Mouse (Mus musculus) embryo, embryonic 10.5 days (tissue): Measurements from ENCODE around the gene Prkca.

Source experiments
- DNase-seq: peaks from one replicate; pipeline ENCODE4 v3.0.0-alpha.2; 2015; ENCODE audit warnings: low spot score

Gene Prkca

GRCm38 (mm10) chr11:108158046-108158445 is 185.7 kb downstream of the Prkca start:
- DNase-seq = no peak

DNA sequence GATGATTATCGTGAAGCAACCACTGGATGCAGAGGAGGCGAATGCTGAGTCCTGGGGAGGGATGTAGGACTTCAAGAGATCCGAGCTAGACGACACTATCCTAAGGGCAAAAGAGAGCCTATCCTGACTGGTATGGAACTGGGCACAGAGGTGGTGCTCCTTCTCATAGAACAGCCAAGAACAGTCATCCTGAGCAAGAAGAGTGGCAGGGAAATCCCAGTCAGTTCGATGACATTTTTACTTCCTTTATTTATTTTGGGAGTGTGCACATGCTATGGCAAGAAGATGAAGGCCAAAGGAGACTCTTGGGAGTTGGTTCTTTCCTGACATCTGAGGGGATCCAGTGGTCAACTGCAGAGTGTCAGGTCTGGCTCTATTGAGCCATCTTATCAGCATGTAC is 186.7 kb downstream of the Prkca start:
- DNase-seq = no peak

DNA sequence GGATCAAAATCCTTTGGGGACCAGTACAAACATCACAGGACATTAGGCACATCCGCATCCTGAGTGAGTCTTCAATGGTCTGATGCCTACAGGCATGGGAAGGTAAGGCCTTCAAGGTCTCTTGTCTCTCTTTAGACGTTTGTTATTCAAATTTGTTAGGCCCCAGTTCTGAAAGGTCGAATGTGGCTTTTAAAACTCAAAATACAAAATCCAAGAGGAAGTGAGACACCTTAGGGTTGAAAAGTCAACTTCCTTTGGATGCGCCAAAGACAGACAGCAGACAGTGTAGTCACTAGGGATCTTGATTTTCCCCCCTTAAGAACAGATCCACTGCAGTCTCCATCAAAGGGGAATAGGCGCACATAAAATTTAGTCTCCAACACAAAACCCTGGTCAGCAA is 187.6 kb downstream of the Prkca start:
- no peak for DNase-seq

DNA sequence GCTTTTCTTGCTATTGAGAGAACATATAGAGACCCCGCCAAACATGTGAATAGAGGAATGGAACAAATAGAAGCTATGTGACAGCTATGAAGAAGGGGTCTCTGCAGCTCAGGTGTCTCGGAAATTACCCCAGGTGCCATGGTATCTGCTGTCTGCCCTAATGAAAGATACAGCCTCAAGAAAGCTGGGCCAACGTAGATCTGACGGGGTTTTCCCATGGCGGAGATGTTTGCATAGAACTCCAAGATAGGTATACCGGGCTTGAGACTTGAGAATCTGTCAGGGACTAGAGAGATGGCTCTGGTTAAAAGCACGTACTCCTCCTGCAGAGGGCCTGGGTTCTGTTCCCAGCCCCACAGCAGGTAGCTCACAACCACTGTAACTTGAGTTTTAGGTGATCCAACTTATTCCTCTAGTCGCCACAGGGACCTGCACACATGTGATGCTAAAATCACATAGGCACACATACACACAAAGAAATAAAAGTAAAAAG is 188.6 kb downstream of the Prkca start:
- DNase-seq = no peak

- DNase-seq = no peak
Observed at GRCm38 (mm10) chr11:108153997-108154841, 189.5 kb downstream of the Prkca start.

DNA sequence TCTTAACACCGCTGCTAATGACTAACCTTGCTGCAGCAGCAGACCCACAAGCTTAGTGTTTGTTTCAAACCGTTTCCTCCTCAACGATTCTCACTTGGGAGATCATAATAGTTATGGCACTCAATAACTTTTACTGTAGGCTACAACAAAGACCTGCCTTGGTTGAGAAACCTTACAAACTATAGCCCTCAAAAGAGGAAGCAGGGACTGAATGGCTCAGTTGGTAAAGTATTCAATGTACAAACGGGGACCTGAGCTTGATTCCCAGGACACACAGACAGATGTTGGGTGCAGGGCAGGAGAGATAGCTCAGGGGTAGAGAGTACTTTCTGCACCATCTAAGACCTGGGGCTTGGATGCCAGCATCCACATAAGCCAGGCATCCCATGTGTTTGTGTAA is 191.1 kb downstream of the Prkca start:
- DNase-seq = no peak

GRCm38 (mm10) chr11:108150410-108150809 is 193.3 kb downstream of the Prkca start:
- DNase-seq = peak; percentile 46

DNA sequence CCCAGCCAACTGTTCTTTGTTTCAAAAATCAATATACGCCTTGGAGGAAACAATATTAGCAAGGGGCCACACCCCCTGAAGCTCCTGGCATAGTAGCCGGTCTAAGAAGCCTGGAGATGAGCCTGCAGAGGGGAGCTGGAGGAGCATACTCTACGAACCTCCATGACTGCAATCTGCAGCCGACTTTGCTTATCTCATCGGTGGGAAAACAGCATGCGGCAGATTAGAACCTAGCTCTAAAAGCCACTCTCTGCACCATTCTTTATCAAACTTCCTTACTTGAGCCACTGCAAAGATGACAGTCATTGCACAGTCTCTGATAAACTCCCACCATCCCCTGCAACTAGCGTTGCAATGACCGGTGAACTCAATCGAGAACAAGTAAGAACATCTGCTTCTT is 194.5 kb downstream of the Prkca start:
- no peak for DNase-seq

DNA sequence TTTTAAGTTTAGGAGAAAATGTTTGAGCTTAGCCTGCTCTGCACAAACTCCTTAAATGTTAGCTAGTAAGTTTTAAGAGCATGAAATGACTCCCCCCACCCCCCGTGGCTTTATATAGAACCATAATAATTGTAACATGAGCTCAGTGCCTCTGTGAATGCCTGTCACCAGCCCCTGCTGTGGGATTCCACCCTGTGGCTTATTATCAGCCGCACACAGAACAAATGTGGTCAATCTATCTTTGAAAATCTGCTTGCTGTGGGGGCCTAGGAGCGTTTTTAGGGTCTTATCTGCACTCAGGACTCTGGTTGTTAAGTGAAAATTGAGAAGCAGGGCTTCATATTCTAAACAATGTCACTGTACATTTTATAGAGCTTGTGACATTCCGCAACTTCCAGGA is 195.2 kb downstream of the Prkca start:
- DNase-seq = peak; percentile 45

- no peak for DNase-seq
Observed at GRCm38 (mm10) chr11:108145752-108146496, 197.8 kb downstream of the Prkca start.

GRCm38 (mm10) chr11:108145128-108145527 is 198.6 kb downstream of the Prkca start:
- no peak for DNase-seq

GRCm38 (mm10) chr11:108143739-108144138 is 200.0 kb downstream of the Prkca start:
- DNase-seq = no peak

GRCm38 (mm10) chr11:108140028-108140427 is 203.7 kb downstream of the Prkca start:
- no peak for DNase-seq

DNA sequence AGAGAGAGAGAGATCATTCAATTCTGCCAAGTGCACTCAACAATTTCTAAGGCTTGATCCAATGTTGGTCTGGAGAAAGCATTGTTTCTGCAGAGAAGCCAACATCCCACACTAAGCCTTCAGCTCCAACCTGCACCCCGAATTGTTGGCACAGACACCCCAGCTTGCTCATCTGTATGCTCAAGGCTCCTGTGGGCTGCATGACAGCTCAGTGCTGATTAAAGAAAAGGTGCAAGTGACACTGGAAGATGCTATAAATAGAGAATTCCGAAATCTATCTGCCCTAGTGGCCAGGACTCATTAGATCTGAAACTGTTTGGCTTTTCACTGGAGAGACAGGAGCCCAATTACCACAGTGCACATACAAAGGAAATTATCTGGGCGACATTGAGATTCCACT is 207.4 kb downstream of the Prkca start:
- DNase-seq = no peak

GRCm38 (mm10) chr11:108135407-108136159 is 208.1 kb downstream of the Prkca start:
- DNase-seq = no peak

DNA sequence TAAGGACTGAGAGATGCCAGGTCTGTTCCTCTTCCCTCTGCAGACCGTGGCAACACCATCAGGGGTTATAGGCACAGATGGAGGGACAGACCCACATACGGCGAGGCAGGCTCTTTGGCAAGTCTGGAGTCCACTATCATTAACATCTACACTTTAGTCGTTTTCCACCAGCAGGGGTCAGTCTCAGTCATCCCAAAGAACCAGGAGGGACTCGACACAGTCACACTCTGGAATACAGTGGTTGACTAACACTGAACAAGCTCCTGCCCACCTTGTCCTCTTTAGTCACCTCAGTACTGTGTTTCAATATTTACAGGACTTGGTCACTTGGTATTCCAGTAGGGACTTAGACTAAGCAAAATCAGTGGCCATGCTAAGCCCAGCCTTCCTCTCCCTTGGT is 215.1 kb downstream of the Prkca start:
- DNase-seq = peak; percentile 84

- DNase-seq = no peak
Observed at GRCm38 (mm10) chr11:108127908-108128307, 215.8 kb downstream of the Prkca start.

GRCm38 (mm10) chr11:108122486-108122885 is 221.2 kb downstream of the Prkca start:
- no peak for DNase-seq

- DNase-seq = no peak
Observed at GRCm38 (mm10) chr11:108120708-108121107, 223.0 kb downstream of the Prkca start.

GRCm38 (mm10) chr11:108119785-108120184 is 223.9 kb downstream of the Prkca start:
- DNase-seq = no peak

- no peak for DNase-seq
Observed at GRCm38 (mm10) chr11:108118814-108119213, 224.9 kb downstream of the Prkca start.

GRCm38 (mm10) chr11:108118221-108118620 is 225.5 kb downstream of the Prkca start:
- DNase-seq = no peak
